Mouse (Mus musculus) thymus, postnatal 25 days (tissue): Measurements from ENCODE around the gene Bcap31.
A peak's percentile ranks its signal among the peaks of the same experiment; 100 is the strongest.
"Not testable (repeated sequence)": the region's sequence is repeated elsewhere in the genome, so short reads cannot be mapped to it uniquely, and the experiment has no call there.

Experiments
- DNase-seq: peaks from one replicate; pipeline ENCODE4 v3.0.0; 2022

Bcap31 gene

GRCm38 (mm10) chrX:73716109-73716661 lies at the start of gene Bcap31, which contains the start of gene Abcd1:
Gene Bcap31 (minus strand): TSS chrX:73716175.
Gene Abcd1 (plus strand): TSS chrX:73716597.
- peak; percentile 96 for DNase-seq

- DNase-seq: no peak
These were observed 49.3 kb upstream of the Bcap31 start for GRCm38 (mm10) chrX:73765311-73765710.

GRCm38 (mm10) chrX:73758611-73759290 lies 42.8 kb upstream of the Bcap31 start:
- no peak for DNase-seq

- DNase-seq: no peak
These were observed 40.6 kb upstream of the Bcap31 start, which contains the start of gene Plxnb3 for GRCm38 (mm10) chrX:73756334-73757140. Gene Plxnb3 (plus strand): TSS chrX:73757090.

GRCm38 (mm10) chrX:73748977-73749376 lies 33.0 kb upstream of the Bcap31 start:
- DNase-seq: no peak

- DNase-seq: no peak
These were observed 29.0 kb upstream of the Bcap31 start for GRCm38 (mm10) chrX:73744774-73745481.

- DNase-seq: not testable (repeated sequence)
These were observed 23.9 kb upstream of the Bcap31 start for GRCm38 (mm10) chrX:73739841-73740240.

- DNase-seq: no peak
These were observed 23.2 kb upstream of the Bcap31 start for GRCm38 (mm10) chrX:73739151-73739550.

GRCm38 (mm10) chrX:73738155-73738554 lies 22.2 kb upstream of the Bcap31 start:
- DNase-seq: no peak

GRCm38 (mm10) chrX:73730908-73731307 lies 14.9 kb upstream of the Bcap31 start:
- no peak for DNase-seq

GRCm38 (mm10) chrX:73718686-73719362 lies 2.8 kb upstream of the Bcap31 start:
- peak; percentile 38 for DNase-seq

GRCm38 (mm10) chrX:73718271-73718670 lies 2.3 kb upstream of the Bcap31 start:
- DNase-seq: no peak

- DNase-seq: peak; percentile 52
These were observed 1.7 kb upstream of the Bcap31 start for GRCm38 (mm10) chrX:73717667-73718066.

- peak; percentile 38 for DNase-seq
These were observed 952 bp upstream of the Bcap31 start for GRCm38 (mm10) chrX:73716709-73717545.

- DNase-seq: peak; percentile 53
These were observed 383 bp downstream of the Bcap31 start for GRCm38 (mm10) chrX:73715476-73716108.

- peak; percentile 10 for DNase-seq
These were observed 15.5 kb downstream of the Bcap31 start for GRCm38 (mm10) chrX:73700472-73700871.

GRCm38 (mm10) chrX:73690917-73691629 lies 24.9 kb downstream of the Bcap31 start:
- DNase-seq: peak; percentile 55

- DNase-seq: no peak
These were observed 30.3 kb downstream of the Bcap31 start for GRCm38 (mm10) chrX:73685629-73686028.

GRCm38 (mm10) chrX:73684978-73685377 lies 31.0 kb downstream of the Bcap31 start:
- no peak for DNase-seq

- DNase-seq: no peak
These were observed 31.8 kb downstream of the Bcap31 start for GRCm38 (mm10) chrX:73684156-73684555.
